Comparison of ENCODE assay signal across 32 mouse cellular contexts in the genomic region with DNA sequence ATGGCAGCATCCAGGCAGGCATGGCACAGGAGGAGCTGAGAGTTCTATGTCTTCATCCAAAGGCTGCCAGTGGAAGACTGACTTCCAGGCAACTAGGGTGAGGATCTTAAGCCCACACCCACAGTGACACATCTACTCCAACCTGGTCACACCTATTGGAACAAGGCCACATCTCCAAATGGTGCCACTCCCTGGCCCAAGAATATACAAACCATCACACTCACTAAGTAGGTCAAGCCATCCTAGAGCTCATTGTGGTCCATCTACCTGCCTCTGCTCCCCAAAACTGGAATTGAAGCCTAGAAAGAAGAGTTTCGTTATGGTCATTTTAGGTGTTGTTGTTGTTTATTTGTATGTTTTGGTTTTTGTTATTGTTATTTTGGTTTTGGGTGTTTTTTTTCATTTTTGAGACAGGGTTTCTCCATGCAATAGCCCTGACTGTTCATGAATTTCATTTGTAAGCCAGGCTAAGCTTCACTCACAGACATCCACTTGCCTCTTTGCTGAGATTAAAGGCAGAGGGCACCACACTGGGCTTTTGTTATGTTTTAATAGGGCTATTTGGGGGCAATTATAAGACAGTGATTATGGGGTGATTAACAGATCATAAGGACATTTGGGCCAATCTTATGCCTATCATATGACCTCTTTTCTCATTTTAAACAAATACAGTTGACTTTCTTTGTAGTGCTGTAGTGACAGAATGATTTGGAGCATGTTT. TPM values are rescaled to one million over a fixed set of nuclear protein-coding genes. Genes with fewer than 3 reads are reported as not detected.
DNase-seq lines count a peak whose midpoint lies in the region; ATAC-seq and TF ChIP-seq lines count a peak whose summit lies in the region.
"Had no signal": no experiment of that assay in that cellular context is flagged by ENCODE, and none has a peak within 500 bp of the region (broad histone marks: within the 10 kb centered on the region; RNA-seq: fewer than 3 reads in every experiment).

No protein-coding gene starts in this region.

- no peak for ATAC-seq in hindbrain, embryonic 14.5 days (ENCODE audit: low FRiP score)
- ATAC-seq in hindbrain, embryonic 16.5 days: no peak
- no peak for ATAC-seq in midbrain, embryonic 11.5 days (ENCODE audit: low FRiP score)
- no peak for ATAC-seq in midbrain, postnatal 0 days (ENCODE audit: low FRiP score)
- no peak for ATAC-seq in intestine, embryonic 15.5 days
- ATAC-seq: forebrain, embryonic 15.5 days; midbrain, embryonic 13.5 days had no signal

- 90% methylated on average over 1 of the region's 1 CpGs for WGBS in hindbrain, embryonic 14.5 days
- WGBS in hindbrain, embryonic 16.5 days: 100% methylated on average over 1 of the region's 1 CpGs
- WGBS in midbrain, embryonic 11.5 days: 94% methylated on average over 1 of the region's 1 CpGs
- 97% methylated on average over 1 of the region's 1 CpGs for WGBS in midbrain, postnatal 0 days
- WGBS in intestine, embryonic 15.5 days: 92% methylated on average over 1 of the region's 1 CpGs

- H3K9ac ChIP-seq in hindbrain, embryonic 14.5 days: no peak overlapping the region
- no peak overlapping the region for H3K9ac ChIP-seq in hindbrain, embryonic 16.5 days (ENCODE audit: low read depth, low read length)
- H3K9ac ChIP-seq in midbrain, embryonic 11.5 days (ENCODE audit: low read length): no peak overlapping the region
- no peak overlapping the region for H3K9ac ChIP-seq in midbrain, postnatal 0 days (replicated peaks; ENCODE audit: low read length, poor library complexity, severe bottlenecking)
- no peak overlapping the region for H3K9ac ChIP-seq in intestine, embryonic 15.5 days
- H3K9ac ChIP-seq: forebrain, embryonic 15.5 days; hindbrain, embryonic 13.5 days; limb, embryonic 12.5 days; liver, embryonic 14.5 days; lung, embryonic 15.5 days; midbrain, embryonic 13.5 days; neural tube, embryonic 13.5 days had no signal

- 0 out of 2 replicates have a peak overlapping the region, but pooled peaks have one; percentile 4 for H3K4me2 ChIP-seq in hindbrain, embryonic 14.5 days (replicated peaks)
- no peak overlapping the region for H3K4me2 ChIP-seq in hindbrain, embryonic 16.5 days (ENCODE audit: low read length)
- H3K4me2 ChIP-seq in midbrain, embryonic 11.5 days: no peak overlapping the region
- H3K4me2 ChIP-seq in midbrain, postnatal 0 days (ENCODE audit: low read depth, low read length, poor library complexity, severe bottlenecking): no peak overlapping the region
- H3K4me2 ChIP-seq in intestine, embryonic 15.5 days (replicated peaks): peak overlapping the region; percentile 73; the same call in 1 of the 2 replicates
- H3K4me2 ChIP-seq: forebrain, embryonic 15.5 days had no signal

- no peaks in the 10 kb centered on the region for H3K9me3 ChIP-seq in hindbrain, embryonic 14.5 days (ENCODE audit: control insufficient read depth, low read length)
- H3K9me3 ChIP-seq in hindbrain, embryonic 16.5 days (ENCODE audit: control insufficient read depth, low read length): no peaks in the 10 kb centered on the region
- no peaks in the 10 kb centered on the region for H3K9me3 ChIP-seq in midbrain, embryonic 11.5 days (ENCODE audit: control insufficient read depth, low read length)
- no peaks in the 10 kb centered on the region for H3K9me3 ChIP-seq in midbrain, postnatal 0 days (ENCODE audit: low read length)
- H3K9me3 ChIP-seq in intestine, embryonic 15.5 days: no peaks in the 10 kb centered on the region
- H3K9me3 ChIP-seq: forebrain, embryonic 15.5 days; G1E; hindbrain, embryonic 13.5 days; limb, embryonic 12.5 days; lung, embryonic 15.5 days; midbrain, embryonic 13.5 days; neural tube, embryonic 13.5 days had no signal

- no peak overlapping the region for H3K4me3 ChIP-seq in hindbrain, embryonic 14.5 days (replicated peaks; ENCODE audit: low read length)
- no peak overlapping the region for H3K4me3 ChIP-seq in hindbrain, embryonic 16.5 days (ENCODE audit: low read length)
- H3K4me3 ChIP-seq in midbrain, embryonic 11.5 days (ENCODE audit: low read depth, low read length): no peak overlapping the region
- H3K4me3 ChIP-seq in midbrain, postnatal 0 days (ENCODE audit: low read depth, low read length): no peak overlapping the region
- no peak overlapping the region for H3K4me3 ChIP-seq in intestine, embryonic 15.5 days (replicated peaks)
- H3K4me3 ChIP-seq: forebrain, embryonic 15.5 days; heart, adult 2 months; limb, embryonic 12.5 days; lung, embryonic 15.5 days; midbrain, embryonic 13.5 days; neural tube, embryonic 13.5 days had no signal

- no peaks in the 10 kb centered on the region for H3K36me3 ChIP-seq in hindbrain, embryonic 14.5 days (replicated peaks; ENCODE audit: control insufficient read depth, insufficient read depth)
- no peaks in the 10 kb centered on the region for H3K36me3 ChIP-seq in hindbrain, embryonic 16.5 days (ENCODE audit: control insufficient read depth, insufficient read depth, low read length)
- H3K36me3 ChIP-seq in midbrain, embryonic 11.5 days (ENCODE audit: control insufficient read depth, insufficient read depth, low read length): no peaks in the 10 kb centered on the region
- H3K36me3 ChIP-seq in midbrain, postnatal 0 days (ENCODE audit: insufficient read depth, low read length): no peaks in the 10 kb centered on the region
- H3K36me3 ChIP-seq in intestine, embryonic 15.5 days: no peaks in the 10 kb centered on the region
- H3K36me3 ChIP-seq: forebrain, embryonic 15.5 days; G1E; hindbrain, embryonic 13.5 days; limb, embryonic 12.5 days; lung, embryonic 15.5 days; midbrain, embryonic 13.5 days; neural tube, embryonic 13.5 days had no signal

- TF ChIP-seq CTCF in midbrain, postnatal 0 days (IDR thresholded peaks at IDR 0.05): no peak

- peak; percentile 30 for DNase-seq in cerebellum, adult 9-10 months
- DNase-seq in cerebellum, adult 8-10 months: no peak
- no peak for DNase-seq in hindbrain, embryonic 14.5 days (ENCODE audit: low spot score)
- DNase-seq in midbrain, embryonic 11.5 days (ENCODE audit: low spot score, missing footprints): peak; percentile 44
- DNase-seq in midbrain, postnatal 0 days (ENCODE audit: low spot score): no peak
- DNase-seq in embryo, embryonic 9.5 days (ENCODE audit: extremely low spot score): no peak
- DNase-seq: adrenal gland, postnatal 25 days; cerebellum, postnatal 36 days; embryo, embryonic 11 days; heart, adult 2 months; kidney, postnatal 4 days; right cerebral cortex, adult 18-20 months; right cerebral cortex, postnatal 4 days; thymus, adult 18-20 months; thymus, postnatal 4 days had no signal

- no peak overlapping the region for H3K27ac ChIP-seq in hindbrain, embryonic 14.5 days
- no peak overlapping the region for H3K27ac ChIP-seq in hindbrain, embryonic 16.5 days (ENCODE audit: low read depth, low read length)
- H3K27ac ChIP-seq in midbrain, embryonic 11.5 days (ENCODE audit: low read depth, low read length): no peak overlapping the region
- H3K27ac ChIP-seq in midbrain, postnatal 0 days (ENCODE audit: low read depth, low read length): no peak overlapping the region
- H3K27ac ChIP-seq in intestine, embryonic 15.5 days: no peak overlapping the region
- H3K27ac ChIP-seq: forebrain, embryonic 15.5 days; heart, adult 2 months; hindbrain, embryonic 13.5 days; limb, embryonic 12.5 days; liver, embryonic 14.5 days; lung, embryonic 15.5 days; midbrain, embryonic 13.5 days; neural tube, embryonic 13.5 days had no signal

- H3K4me1 ChIP-seq in hindbrain, embryonic 14.5 days (replicated peaks; ENCODE audit: control insufficient read depth, insufficient read depth, low read length): peaks cover 3% of the 10 kb centered on the region; the same call in 1 of the 2 replicates
- H3K4me1 ChIP-seq in hindbrain, embryonic 16.5 days (ENCODE audit: control insufficient read depth, insufficient read depth, low read depth, low read length): peaks cover 3% of the 10 kb centered on the region
- 0 out of 2 replicates have a peak, but pooled peaks cover 3% of the 10 kb centered on the region for H3K4me1 ChIP-seq in midbrain, embryonic 11.5 days (ENCODE audit: control insufficient read depth, insufficient read depth, low read length)
- H3K4me1 ChIP-seq in midbrain, postnatal 0 days (ENCODE audit: insufficient read depth, low read length): peaks cover 4% of the 10 kb centered on the region; the same call in 1 of the 2 replicates
- 0 out of 2 replicates have a peak, but pooled peaks cover 3% of the 10 kb centered on the region for H3K4me1 ChIP-seq in intestine, embryonic 15.5 days (replicated peaks)
- H3K4me1 ChIP-seq: limb, embryonic 12.5 days had no signal

- no peaks in the 10 kb centered on the region for H3K27me3 ChIP-seq in hindbrain, embryonic 14.5 days (ENCODE audit: control insufficient read depth, insufficient read depth, low read length)
- H3K27me3 ChIP-seq in hindbrain, embryonic 16.5 days (replicated peaks; ENCODE audit: control insufficient read depth, insufficient read depth, low read length): no peaks in the 10 kb centered on the region
- H3K27me3 ChIP-seq in midbrain, embryonic 11.5 days (ENCODE audit: control insufficient read depth, insufficient read depth, low read length): no peaks in the 10 kb centered on the region; the same call in 1 of the 2 replicates
- H3K27me3 ChIP-seq in midbrain, postnatal 0 days (ENCODE audit: insufficient read depth, low read length): no peaks in the 10 kb centered on the region
- H3K27me3 ChIP-seq in intestine, embryonic 15.5 days (replicated peaks): no peaks in the 10 kb centered on the region
- H3K27me3 ChIP-seq: forebrain, embryonic 15.5 days; hindbrain, embryonic 13.5 days; limb, embryonic 12.5 days; lung, embryonic 15.5 days; midbrain, embryonic 13.5 days; neural tube, embryonic 13.5 days had no signal

RNA-seq across cellular contexts. Expression of a gene that starts 29.3 kb away (rescaled TPM):
- polyA plus RNA-seq in hindbrain, embryonic 14.5 days (2014; fragmentation: Nextera tagmentation; extraction: Ambion mirVana): 1.9 and 2.1 TPM in 2 replicates
- polyA plus RNA-seq in hindbrain, embryonic 16.5 days (2015; fragmentation: Nextera tagmentation; extraction: Ambion mirVana): 3.3 and 3.5 TPM in 2 replicates
- 1.3 and 1.7 TPM in 2 replicates for polyA plus RNA-seq in midbrain, embryonic 11.5 days (2014; fragmentation: Nextera tagmentation; extraction: Ambion mirVana)
- total RNA-seq in midbrain, postnatal 0 days (2014; rRNA removed): 2.0 and 2.1 TPM in 2 replicates
- polyA plus RNA-seq in midbrain, postnatal 0 days (2015; fragmentation: Nextera tagmentation; extraction: Ambion mirVana): 2.0 and 2.7 TPM in 2 replicates
- 0.29 and 0.37 TPM in 2 replicates for polyA plus RNA-seq in intestine, embryonic 15.5 days (2015; fragmentation: Nextera tagmentation; extraction: Ambion mirVana)
- total RNA-seq: adrenal gland, postnatal 25 days; G1E had no signal
- polyA plus RNA-seq: G1E had no signal

RNA-seq across cellular contexts. Expression of a gene that starts 43.5 kb away (rescaled TPM):
- polyA plus RNA-seq in hindbrain, embryonic 14.5 days (2014; fragmentation: Nextera tagmentation; extraction: Ambion mirVana): not detected in 2 replicates
- not detected in 2 replicates for polyA plus RNA-seq in hindbrain, embryonic 16.5 days (2015; fragmentation: Nextera tagmentation; extraction: Ambion mirVana)
- polyA plus RNA-seq in midbrain, embryonic 11.5 days (2014; fragmentation: Nextera tagmentation; extraction: Ambion mirVana): not detected in 2 replicates
- total RNA-seq in midbrain, postnatal 0 days (2014; rRNA removed): not detected in 2 replicates
- polyA plus RNA-seq in midbrain, postnatal 0 days (2015; fragmentation: Nextera tagmentation; extraction: Ambion mirVana): not detected in 2 replicates
- 0.14 and 0.20 TPM in 2 replicates for polyA plus RNA-seq in intestine, embryonic 15.5 days (2015; fragmentation: Nextera tagmentation; extraction: Ambion mirVana)
- total RNA-seq: adrenal gland, postnatal 25 days; gastrocnemius, adult 8-10 months; heart, adult 2 months; heart, postnatal 25 days; left cerebral cortex, postnatal 14 days had no signal
- polyA plus RNA-seq: brain, embryonic 14.5 days; embryonic facial prominence, embryonic 14.5 days; forebrain, embryonic 15.5 days; G1E; heart, adult 2 months; hindbrain, embryonic 13.5 days; intestine, embryonic 14.5 days; limb, embryonic 12.5 days; liver, embryonic 14.5 days; midbrain, embryonic 13.5 days; neural tube, embryonic 13.5 days; stomach, embryonic 14.5 days had no signal

Comparison
In these comparisons a context has a peak if more than half of its experiments do, and no peak if none do; other contexts are left out.
1. DNase-seq: peak in cerebellum, adult 9-10 months (single experiment) and midbrain, embryonic 11.5 days (single experiment); none in cerebellum, adult 8-10 months (single experiment), hindbrain, embryonic 14.5 days (single experiment), midbrain, postnatal 0 days (single experiment) and embryo, embryonic 9.5 days (single experiment).
2. H3K4me2 ChIP-seq: peak in hindbrain, embryonic 14.5 days (single experiment) and intestine, embryonic 15.5 days (single experiment); none in hindbrain, embryonic 16.5 days (single experiment), midbrain, embryonic 11.5 days (single experiment) and midbrain, postnatal 0 days (single experiment).